Mouse (Mus musculus) cortical plate, adult 2 months (tissue): Measurements from ENCODE around the gene Polr2i.

Experiments used
- CTCF ChIP-seq: fragments of 200-500 bp; IDR thresholded peaks from 2 replicates; pipeline ENCODE4 v1.5.1; 2011; ENCODE audit warnings: mild to moderate bottlenecking, control low read depth, low read length; ENCODE audit not compliant: insufficient read depth; ENCODE audit errors: extremely low read depth
- POLR2A ChIP-seq: fragments of 200-500 bp; IDR thresholded peaks from 2 replicates; pipeline ENCODE4 v1.6.1; 2011; ENCODE audit warnings: mild to moderate bottlenecking, low read length, control low read depth; ENCODE audit not compliant: insufficient read depth; ENCODE audit errors: extremely low read depth

GRCm38 (mm10) chr7:30220008-30220356, 11.8 kb upstream of the Polr2i start:
- TF ChIP-seq CTCF (no peak), POLR2A (no peak)
